Mouse (Mus musculus) gastrocnemius, adult 2 months (tissue): Measurements from ENCODE around the gene Slc23a2. TPM values are rescaled to one million over a fixed set of nuclear protein-coding genes. Genes with fewer than 3 reads are reported as not detected.
A peak's percentile ranks its signal among the peaks of the same experiment; 100 is the strongest.

Experiments used
- DNase-seq: peaks from one replicate; pipeline ENCODE4 v3.0.0; 2022
- H3K27ac ChIP-seq: fragments of 200-600 bp; 2 replicates; pipeline ENCODE4 v1.8.1; 2022; ENCODE audit warnings: mild to moderate bottlenecking
- H3K4me3 ChIP-seq: fragments of 200-600 bp; 2 replicates; pipeline ENCODE4 v1.8.1; 2022; ENCODE audit warnings: mild to moderate bottlenecking, moderate library complexity
- CTCF ChIP-seq: fragments of 200-600 bp; IDR thresholded peaks from 2 replicates; pipeline ENCODE4 v1.8.1; 2022; ENCODE audit warnings: antibody characterized with exemption, mild to moderate bottlenecking, moderate library complexity
- intact Hi-C: fragments of 180-260 bp; cut with DNase I; formaldehyde crosslinking; loops from one replicate; pipeline ENCODE4 v1.15.1; 2025
- total RNA-seq, 2 experiments: library from RNA; stranded (reverse); gene quantifications; 2 replicates each; pipeline ENCODE4 v1.2.3; 2021

Slc23a2 gene
- total RNA-seq, 2 experiments from 2014 or later: 7.7 to 10.8 TPM

- H3K4me3 ChIP-seq: no peak overlapping the region
- no peak for TF ChIP-seq CTCF
- H3K27ac ChIP-seq: no peak overlapping the region
- DNase-seq: no peak
- intact Hi-C loops: no loop called here
Measured at GRCm38 (mm10) chr2:132091749-132092148, 53.2 kb downstream of the Slc23a2 start.

GRCm38 (mm10) chr2:132084813-132085212, 60.1 kb downstream of the Slc23a2 start:
- intact Hi-C loops: no loop called here
- DNase-seq: no peak
- Histone ChIP-seq H3K27ac (0 out of 2 replicates have a peak overlapping the region, but pooled peaks have one; percentile 12), H3K4me3 (no peak overlapping the region)
- no peak for TF ChIP-seq CTCF

GRCm38 (mm10) chr2:132084396-132084795, 60.5 kb downstream of the Slc23a2 start:
- intact Hi-C loops: no loop called here
- Histone ChIP-seq H3K27ac (peak overlapping the region; percentile 12; the same call in 1 of the 2 replicates), H3K4me3 (no peak overlapping the region)
- DNase-seq: no peak
- no peak for TF ChIP-seq CTCF

- no peak for TF ChIP-seq CTCF
- Histone ChIP-seq H3K4me3 (no peak overlapping the region), H3K27ac (no peak overlapping the region)
- DNase-seq: no peak
- intact Hi-C loops: no loop called here
Measured at GRCm38 (mm10) chr2:132079139-132079538, 65.8 kb downstream of the Slc23a2 start.

GRCm38 (mm10) chr2:132073052-132073451, 71.9 kb downstream of the Slc23a2 start:
- TF ChIP-seq CTCF: no peak
- Histone ChIP-seq H3K4me3 (no peak overlapping the region), H3K27ac (no peak overlapping the region)
- DNase-seq: no peak
- intact Hi-C loops: loop anchor here (2.0 kb wide), 1 partner anchor 26 kb away; no protein-coding TSS in a partner anchor

GRCm38 (mm10) chr2:132069985-132070735, 74.7 kb downstream of the Slc23a2 start:
- intact Hi-C loops: loop anchor here (1.0 kb wide), 1 partner anchor 27 kb away; no protein-coding TSS in a partner anchor
- Histone ChIP-seq H3K27ac (peak overlapping the region; percentile 77), H3K4me3 (no peak overlapping the region)
- DNase-seq: peak; percentile 66
- no peak for TF ChIP-seq CTCF

GRCm38 (mm10) chr2:132064185-132064831, 80.6 kb downstream of the Slc23a2 start:
- no peak overlapping the region for H3K27ac ChIP-seq
- intact Hi-C loops: no loop called here
- no peak for DNase-seq
- TF ChIP-seq CTCF: peak; percentile 23; the same call in 1 of the 2 replicates
- no peak overlapping the region for H3K4me3 ChIP-seq

- intact Hi-C loops: no loop called here
- no peak for DNase-seq
- Histone ChIP-seq H3K4me3 (no peak overlapping the region), H3K27ac (no peak overlapping the region)
- no peak for TF ChIP-seq CTCF
Measured at GRCm38 (mm10) chr2:132063776-132064175, 81.1 kb downstream of the Slc23a2 start.

GRCm38 (mm10) chr2:132061884-132062283, 83.0 kb downstream of the Slc23a2 start:
- no peak for DNase-seq
- no peak for TF ChIP-seq CTCF
- Histone ChIP-seq H3K4me3 (no peak overlapping the region), H3K27ac (no peak overlapping the region)
- intact Hi-C loops: no loop called here

- no peak for DNase-seq
- Histone ChIP-seq H3K27ac (no peak overlapping the region), H3K4me3 (no peak overlapping the region)
- TF ChIP-seq CTCF: peak; percentile 24; the same call in 1 of the 2 replicates
- intact Hi-C loops: no loop called here
Measured at GRCm38 (mm10) chr2:132059919-132060318, 85.0 kb downstream of the Slc23a2 start.

- no peak for DNase-seq
- intact Hi-C loops: no loop called here
- H3K27ac ChIP-seq: no peak overlapping the region
- no peak overlapping the region for H3K4me3 ChIP-seq
- no peak for TF ChIP-seq CTCF
Measured at GRCm38 (mm10) chr2:132055349-132055753, 89.6 kb downstream of the Slc23a2 start.

GRCm38 (mm10) chr2:132053824-132054223, 91.1 kb downstream of the Slc23a2 start:
- DNase-seq: no peak
- intact Hi-C loops: no loop called here
- Histone ChIP-seq H3K27ac (no peak overlapping the region), H3K4me3 (no peak overlapping the region)
- TF ChIP-seq CTCF: no peak

- intact Hi-C loops: no loop called here
- DNase-seq: no peak
- no peak overlapping the region for H3K27ac ChIP-seq
- H3K4me3 ChIP-seq: no peak overlapping the region
- TF ChIP-seq CTCF: no peak
Measured at GRCm38 (mm10) chr2:132051798-132052197, 93.1 kb downstream of the Slc23a2 start.
